Mouse (Mus musculus) bone marrow macrophage, adult 2 months (primary cell): ENCODE results near the gene Smc2.

Source experiments
- CTCF ChIP-seq: IDR thresholded peaks from 2 replicates; pipeline ENCODE4 v1.5.1; 2012; ENCODE audit warnings: low read depth, mild to moderate bottlenecking, low read length, moderate library complexity
- POLR2A ChIP-seq: IDR thresholded peaks from 2 replicates; pipeline ENCODE4 v1.6.1; 2012; ENCODE audit warnings: mild to moderate bottlenecking, low read depth, low read length, borderline replicate concordance

DNA sequence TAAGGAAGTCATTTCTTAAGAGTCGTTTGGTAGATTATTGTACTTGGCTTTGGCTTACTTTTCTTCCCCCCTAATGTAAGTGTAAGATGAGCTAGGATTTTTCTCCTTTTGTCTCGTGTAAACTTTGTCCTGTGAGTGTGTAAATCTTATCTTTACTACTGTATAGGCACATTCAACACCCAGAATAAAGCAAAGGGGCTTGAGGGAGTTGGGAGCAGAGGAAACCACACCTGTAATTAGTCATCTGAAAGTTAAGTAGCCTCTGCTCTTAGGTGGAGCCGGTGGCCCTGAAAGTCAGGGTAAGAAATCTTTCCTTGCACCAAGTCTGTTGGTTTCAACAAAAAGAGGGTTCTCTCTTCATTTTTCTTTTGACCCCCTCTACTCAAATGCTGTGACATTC lies 34.4 kb downstream of the Smc2 start:
- TF ChIP-seq CTCF (no peak), POLR2A (no peak)
